Mouse (Mus musculus): ENCODE data around the gene Mul1. TPM values are rescaled to one million over a fixed set of nuclear protein-coding genes. Genes with fewer than 3 reads are reported as not detected.

Mul1 gene
- total and polyA plus RNA-seq, 2 experiments from 2014 or later: 17.6 to 32.6 TPM

GRCm38 (mm10) chr4:138467451-138467850 lies 33.0 kb downstream of the Mul1 start:
- peaks cover 28% of the 10 kb centered on the region; the same call in 1 of the 2 replicates for H3K4me1 ChIP-seq (ENCODE audit: insufficient read depth, low read length)
- WGBS: 89% methylated on average over 5 of the region's 5 CpGs

DNA sequence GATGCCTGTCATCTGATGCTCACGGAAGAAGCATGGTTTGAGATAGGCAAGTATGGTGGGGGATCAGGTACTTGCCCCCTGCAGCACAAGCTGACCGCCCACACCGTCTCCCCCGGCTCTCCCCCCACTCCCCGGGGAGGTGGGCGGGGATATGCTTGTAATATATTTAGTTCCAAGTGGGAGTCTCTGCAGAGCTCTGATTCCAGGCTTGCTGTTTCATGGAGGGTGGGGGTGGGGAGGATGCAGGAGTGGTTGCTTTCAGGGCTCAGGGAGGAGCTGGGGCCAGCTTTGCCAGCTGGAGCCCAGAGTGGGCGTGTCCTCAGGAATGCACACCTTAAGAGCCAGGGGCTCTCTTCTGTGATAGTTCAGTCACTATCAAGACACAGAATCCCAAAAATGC lies 34.6 kb downstream of the Mul1 start:
- Histone ChIP-seq H3K4me2 (ENCODE audit: low read depth, low read length, poor library complexity, severe bottlenecking) (no peak overlapping the region), H3K27ac (ENCODE audit: low read depth, low read length) (no peak overlapping the region), H3K27me3 (ENCODE audit: insufficient read depth, low read length) (no peaks in the 10 kb centered on the region), H3K4me3 (ENCODE audit: low read depth, low read length) (no peak overlapping the region), H3K9ac (replicated peaks; ENCODE audit: low read length, poor library complexity, severe bottlenecking) (no peak overlapping the region), H3K9me3 (ENCODE audit: low read length) (no peaks in the 10 kb centered on the region), H3K4me1 (ENCODE audit: insufficient read depth, low read length) (peaks cover 14% of the 10 kb centered on the region; the same call in 1 of the 2 replicates), H3K36me3 (ENCODE audit: insufficient read depth, low read length) (no peaks in the 10 kb centered on the region)
- no peak for TF ChIP-seq CTCF (IDR thresholded peaks at IDR 0.05)
- WGBS: 9% methylated on average over 7 of the region's 7 CpGs
- no peak for ATAC-seq (ENCODE audit: low FRiP score)
- no peak for DNase-seq (ENCODE audit: low spot score)

More at GRCm38 (mm10) chr4:138467451-138467850, 33.0 kb downstream of the Mul1 start:
- no peaks in the 10 kb centered on the region for H3K27me3 ChIP-seq (ENCODE audit: insufficient read depth, low read length)
- no peak overlapping the region for H3K4me3 ChIP-seq (ENCODE audit: low read depth, low read length)
- H3K36me3 ChIP-seq (ENCODE audit: insufficient read depth, low read length): no peaks in the 10 kb centered on the region
- no peak for TF ChIP-seq CTCF (IDR thresholded peaks at IDR 0.05)
- ATAC-seq (ENCODE audit: low FRiP score): no peak
- H3K9ac ChIP-seq (replicated peaks; ENCODE audit: low read length, poor library complexity, severe bottlenecking): no peak overlapping the region
- H3K4me2 ChIP-seq (ENCODE audit: low read depth, low read length, poor library complexity, severe bottlenecking): no peak overlapping the region
- no peaks in the 10 kb centered on the region for H3K9me3 ChIP-seq (ENCODE audit: low read length)
- DNase-seq (ENCODE audit: low spot score): no peak
- no peak overlapping the region for H3K27ac ChIP-seq (ENCODE audit: low read depth, low read length)

- ATAC-seq (ENCODE audit: low FRiP score) (no peak), DNase-seq (ENCODE audit: low spot score) (no peak)
- 61% methylated on average over 7 of the region's 7 CpGs for WGBS
- Histone ChIP-seq H3K4me1 (ENCODE audit: insufficient read depth, low read length) (peaks cover 3% of the 10 kb centered on the region; the same call in 1 of the 2 replicates), H3K4me2 (ENCODE audit: low read depth, low read length, poor library complexity, severe bottlenecking) (no peak overlapping the region), H3K36me3 (ENCODE audit: insufficient read depth, low read length) (no peaks in the 10 kb centered on the region), H3K4me3 (ENCODE audit: low read depth, low read length) (no peak overlapping the region), H3K27me3 (ENCODE audit: insufficient read depth, low read length) (no peaks in the 10 kb centered on the region), H3K27ac (ENCODE audit: low read depth, low read length) (no peak overlapping the region), H3K9ac (replicated peaks; ENCODE audit: low read length, poor library complexity, severe bottlenecking) (no peak overlapping the region), H3K9me3 (ENCODE audit: low read length) (no peaks in the 10 kb centered on the region)
- TF ChIP-seq CTCF (IDR thresholded peaks at IDR 0.05): no peak
Observed at GRCm38 (mm10) chr4:138471241-138471640, 36.8 kb downstream of the Mul1 start.

DNA sequence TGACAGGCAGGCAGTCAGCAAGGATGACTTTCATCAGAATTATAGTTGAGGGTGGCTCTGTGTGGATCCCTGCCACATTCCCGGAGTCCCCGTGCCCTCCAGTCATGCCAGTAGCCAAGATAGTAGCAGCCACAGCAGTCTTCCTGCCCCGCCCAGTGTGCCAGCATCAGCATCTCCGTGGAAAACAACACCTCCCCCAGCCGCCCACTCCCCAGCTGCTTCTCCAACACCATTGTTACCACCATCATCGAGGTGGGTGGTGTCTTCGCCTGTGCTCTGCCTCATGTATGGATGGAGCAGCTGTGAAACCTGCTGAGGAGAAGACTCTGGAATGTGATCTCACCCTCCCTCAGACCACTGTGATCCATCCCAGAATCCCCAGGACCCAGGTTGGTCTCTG lies 45.1 kb downstream of the Mul1 start:
- H3K27me3 ChIP-seq (ENCODE audit: insufficient read depth, low read length): no peaks in the 10 kb centered on the region
- H3K9ac ChIP-seq (replicated peaks; ENCODE audit: low read length, poor library complexity, severe bottlenecking): no peak overlapping the region
- no peak for DNase-seq (ENCODE audit: low spot score)
- 81% methylated on average over 7 of the region's 7 CpGs for WGBS
- ATAC-seq (ENCODE audit: low FRiP score): no peak
- no peak for TF ChIP-seq CTCF (IDR thresholded peaks at IDR 0.05)
- H3K27ac ChIP-seq (ENCODE audit: low read depth, low read length): no peak overlapping the region
- H3K4me1 ChIP-seq (ENCODE audit: insufficient read depth, low read length): no peaks in the 10 kb centered on the region
- H3K36me3 ChIP-seq (ENCODE audit: insufficient read depth, low read length): no peaks in the 10 kb centered on the region
- H3K4me2 ChIP-seq (ENCODE audit: low read depth, low read length, poor library complexity, severe bottlenecking): no peak overlapping the region
- no peak overlapping the region for H3K4me3 ChIP-seq (ENCODE audit: low read depth, low read length)
- H3K9me3 ChIP-seq (ENCODE audit: low read length): no peaks in the 10 kb centered on the region

DNA sequence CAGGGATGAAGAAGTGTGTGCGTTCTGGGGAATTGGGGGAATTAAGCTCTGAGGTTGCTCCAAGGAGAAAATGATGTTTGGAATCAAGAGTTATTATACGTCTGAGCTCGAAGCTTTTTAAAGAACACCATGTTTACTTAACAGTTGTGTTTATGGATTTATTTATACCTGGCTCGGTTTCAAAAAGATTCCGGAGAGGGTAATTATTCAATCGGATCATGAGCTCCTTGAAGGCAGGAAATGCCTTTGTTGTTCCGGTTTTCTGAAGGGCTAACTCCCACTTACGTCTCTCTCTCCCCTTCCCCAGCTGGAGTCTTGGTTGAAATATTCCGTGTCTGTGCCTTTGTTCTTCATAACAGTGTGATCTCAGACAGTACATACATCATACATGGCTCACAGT lies 46.5 kb downstream of the Mul1 start:
- no peak overlapping the region for H3K4me3 ChIP-seq (ENCODE audit: low read depth, low read length)
- ATAC-seq (ENCODE audit: low FRiP score): no peak
- no peak for TF ChIP-seq CTCF (IDR thresholded peaks at IDR 0.05)
- no peaks in the 10 kb centered on the region for H3K9me3 ChIP-seq (ENCODE audit: low read length)
- no peak overlapping the region for H3K9ac ChIP-seq (replicated peaks; ENCODE audit: low read length, poor library complexity, severe bottlenecking)
- no peaks in the 10 kb centered on the region for H3K4me1 ChIP-seq (ENCODE audit: insufficient read depth, low read length)
- no peak overlapping the region for H3K4me2 ChIP-seq (ENCODE audit: low read depth, low read length, poor library complexity, severe bottlenecking)
- DNase-seq (ENCODE audit: low spot score): no peak
- H3K27me3 ChIP-seq (ENCODE audit: insufficient read depth, low read length): no peaks in the 10 kb centered on the region
- H3K36me3 ChIP-seq (ENCODE audit: insufficient read depth, low read length): no peaks in the 10 kb centered on the region
- 46% methylated on average over 9 of the region's 9 CpGs for WGBS
- no peak overlapping the region for H3K27ac ChIP-seq (ENCODE audit: low read depth, low read length)

- H3K4me2 ChIP-seq (ENCODE audit: low read depth, low read length, poor library complexity, severe bottlenecking): no peak overlapping the region
- ATAC-seq (ENCODE audit: low FRiP score) (no peak), DNase-seq (ENCODE audit: low spot score) (no peak)
- H3K36me3 ChIP-seq (ENCODE audit: insufficient read depth, low read length): no peaks in the 10 kb centered on the region
- no peaks in the 10 kb centered on the region for H3K9me3 ChIP-seq (ENCODE audit: low read length)
- H3K4me3 ChIP-seq (ENCODE audit: low read depth, low read length): no peak overlapping the region
- no peaks in the 10 kb centered on the region for H3K27me3 ChIP-seq (ENCODE audit: insufficient read depth, low read length)
- no peaks in the 10 kb centered on the region for H3K4me1 ChIP-seq (ENCODE audit: insufficient read depth, low read length)
- H3K27ac ChIP-seq (ENCODE audit: low read depth, low read length): no peak overlapping the region
- no peak for TF ChIP-seq CTCF (IDR thresholded peaks at IDR 0.05)
- H3K9ac ChIP-seq (replicated peaks; ENCODE audit: low read length, poor library complexity, severe bottlenecking): no peak overlapping the region
- WGBS: 76% methylated on average over 8 of the region's 8 CpGs
Observed at GRCm38 (mm10) chr4:138482721-138483120, 48.2 kb downstream of the Mul1 start.
